Mouse (Mus musculus) WW6 (cell line): ENCODE data around the gene Pias4.
"Not testable (repeated sequence)": the region's sequence is repeated elsewhere in the genome, so short reads cannot be mapped to it uniquely, and the experiment has no call there.

ENCODE experiments used
- DNase-seq: peaks from one replicate; pipeline ENCODE4 v3.0.0-alpha.2; 2013; ENCODE audit warnings: low read depth, low spot score

Pias4 gene

GRCm38 (mm10) chr10:81173132-81173531, 5.4 kb upstream of the Pias4 start:
- DNase-seq: no peak

GRCm38 (mm10) chr10:81169411-81169900, 1.7 kb upstream of the Pias4 start:
- not testable (repeated sequence) for DNase-seq

GRCm38 (mm10) chr10:81168521-81169244, 960 bp upstream of the Pias4 start:
- no peak for DNase-seq

GRCm38 (mm10) chr10:81168087-81168431, 336 bp upstream of the Pias4 start:
- no peak for DNase-seq

- no peak for DNase-seq
Observed at GRCm38 (mm10) chr10:81165118-81165517, 2.6 kb downstream of the Pias4 start.

- DNase-seq: no peak
Observed at GRCm38 (mm10) chr10:81162318-81162652, 5.4 kb downstream of the Pias4 start.

GRCm38 (mm10) chr10:81161602-81162317, 6.0 kb downstream of the Pias4 start:
- DNase-seq: no peak

- no peak for DNase-seq
Observed at GRCm38 (mm10) chr10:81154736-81155135, 13.0 kb downstream of the Pias4 start.

GRCm38 (mm10) chr10:81154313-81154712, 13.4 kb downstream of the Pias4 start:
- DNase-seq: no peak

- DNase-seq: no peak
Observed at GRCm38 (mm10) chr10:81152609-81153008, 15.1 kb downstream of the Pias4 start.

GRCm38 (mm10) chr10:81151261-81151660, 16.5 kb downstream of the Pias4 start:
- DNase-seq: no peak

GRCm38 (mm10) chr10:81146296-81146695, 21.4 kb downstream of the Pias4 start:
- DNase-seq: no peak

GRCm38 (mm10) chr10:81145778-81146177, 21.9 kb downstream of the Pias4 start:
- no peak for DNase-seq

- no peak for DNase-seq
Observed at GRCm38 (mm10) chr10:81145307-81145706, 22.4 kb downstream of the Pias4 start.

- no peak for DNase-seq
Observed at GRCm38 (mm10) chr10:81144667-81145066, 23.1 kb downstream of the Pias4 start.

GRCm38 (mm10) chr10:81143845-81144437, 23.8 kb downstream of the Pias4 start:
- no peak for DNase-seq

GRCm38 (mm10) chr10:81143157-81143633, 24.5 kb downstream of the Pias4 start:
- DNase-seq: no peak

- DNase-seq: no peak
Observed at GRCm38 (mm10) chr10:81142551-81142981, 25.2 kb downstream of the Pias4 start.

- DNase-seq: no peak
Observed at GRCm38 (mm10) chr10:81141455-81142210, 26.1 kb downstream of the Pias4 start.

- no peak for DNase-seq
Observed at GRCm38 (mm10) chr10:81140717-81141454, 26.8 kb downstream of the Pias4 start.

GRCm38 (mm10) chr10:81140005-81140404, 27.7 kb downstream of the Pias4 start:
- no peak for DNase-seq
